Mouse (Mus musculus) kidney, postnatal 0 days (tissue): ENCODE data around the gene Apobec3. TPM values are rescaled to one million over a fixed set of nuclear protein-coding genes. Genes with fewer than 3 reads are reported as not detected.
A peak's percentile ranks its signal among the peaks of the same experiment; 100 is the strongest.

Experiments used
- ATAC-seq: fragments of 200-750 bp; cut with Nextera tagmentation; replicated peaks from 2 replicates; pipeline ENCODE4 v1.8.0; 2017; ENCODE audit warnings: low read depth, moderate number of reproducible peaks, moderate TSS enrichment, moderate library complexity; ENCODE audit not compliant: low FRiP score
- DNase-seq: peaks from one replicate; pipeline ENCODE4 v3.0.0-alpha.2; 2016; ENCODE audit warnings: low spot score
- H3K27ac ChIP-seq: fragments of 300-500 bp; sonication (generic); 2 replicates; pipeline ENCODE4 v1.5.1; 2014; ENCODE audit warnings: mild to moderate bottlenecking
- H3K27me3 ChIP-seq: fragments of 300-500 bp; sonication (generic); 2 replicates; pipeline ENCODE4 v1.6.1; 2014; ENCODE audit warnings: low read length, mixed read lengths; ENCODE audit not compliant: insufficient read depth
- H3K36me3 ChIP-seq: fragments of 300-500 bp; sonication (generic); 2 replicates; pipeline ENCODE4 v1.6.1; 2014; ENCODE audit warnings: low read length, mixed read lengths; ENCODE audit not compliant: insufficient read depth
- H3K4me1 ChIP-seq: fragments of 300-500 bp; sonication (generic); replicated peaks from 2 replicates; pipeline ENCODE4 v1.6.1; 2014; ENCODE audit warnings: antibody characterized with exemption, low read length, mixed read lengths; ENCODE audit not compliant: insufficient read depth
- H3K4me2 ChIP-seq: fragments of 300-500 bp; sonication (generic); 2 replicates; pipeline ENCODE4 v1.6.1; 2014; ENCODE audit warnings: mild to moderate bottlenecking, low read length, moderate library complexity, mixed read lengths
- H3K4me3 ChIP-seq: fragments of 300-500 bp; sonication (generic); replicated peaks from 2 replicates; pipeline ENCODE4 v1.5.1; 2014; ENCODE audit warnings: low read depth, low read length
- H3K9ac ChIP-seq: fragments of 300-500 bp; sonication (generic); 2 replicates; pipeline ENCODE4 v1.6.1; 2014; ENCODE audit warnings: low read depth, low read length
- H3K9me3 ChIP-seq: fragments of 300-500 bp; sonication (generic); replicated peaks from 2 replicates; pipeline ENCODE4 v1.6.1; 2016; ENCODE audit warnings: low read length, inconsistent platforms, mixed read lengths
- CTCF ChIP-seq: IDR thresholded peaks from 2 replicates; pipeline ENCODE4 v1.5.1; 2016; ENCODE audit warnings: antibody characterized with exemption, low read depth, mild to moderate bottlenecking, moderate library complexity
- WGBS: fragments of 180-500 bp; shearing (Covaris S2); extraction: QIAGEN DNeasy Blood & Tissue Kit; methylation state at CpG from one replicate; pipeline ENCODE4 v1.1.7; 2014; 5-methylcytosine and 5-hydroxymethylcytosine counted together
- polyA plus RNA-seq: library from polyadenylated mRNA; unstranded; fragments of >200 nt; fragmentation: Nextera tagmentation; extraction: Ambion mirVana; gene quantifications from 2 replicates; pipeline ENCODE4 v1.2.1, GENCODE M21; 2015

The Apobec3 gene
- polyA plus RNA-seq, 1 experiment from 2014 or later = 26.1 TPM

- H3K36me3 ChIP-seq = no peaks in the 10 kb centered on the region
- peak overlapping the region; percentile 35 for H3K4me2 ChIP-seq
- 0 out of 2 replicates have a peak overlapping the region, but pooled peaks have one; percentile 4 for H3K4me3 ChIP-seq
- DNase-seq = peak; percentile 83
- H3K4me1 ChIP-seq = peaks cover 13% of the 10 kb centered on the region; the same call in 1 of the 2 replicates
- no peak for TF ChIP-seq CTCF
- ATAC-seq = no peak; the same call in 1 of the 2 replicates
- 21% methylated on average over 13 of the region's 13 CpGs for WGBS
- no peak overlapping the region for H3K9ac ChIP-seq
- H3K9me3 ChIP-seq = no peaks in the 10 kb centered on the region
- no peaks in the 10 kb centered on the region for H3K27me3 ChIP-seq
- H3K27ac ChIP-seq = peak overlapping the region; percentile 88
Measured at GRCm38 (mm10) chr15:79879319-79879718, 12.1 kb upstream of the Apobec3 start.

- no peak for TF ChIP-seq CTCF
- Histone ChIP-seq H3K4me3 (no peak overlapping the region), H3K9ac (no peak overlapping the region), H3K9me3 (no peaks in the 10 kb centered on the region), H3K36me3 (no peaks in the 10 kb centered on the region), H3K27ac (no peak overlapping the region), H3K27me3 (no peaks in the 10 kb centered on the region), H3K4me2 (no peak overlapping the region), H3K4me1 (peaks cover 13% of the 10 kb centered on the region; the same call in 1 of the 2 replicates)
- DNase-seq (no peak), ATAC-seq (no peak)
- WGBS = 92% methylated on average over 3 of the region's 3 CpGs
Measured at GRCm38 (mm10) chr15:79880477-79880876, 11.0 kb upstream of the Apobec3 start.

GRCm38 (mm10) chr15:79882623-79883267, 8.7 kb upstream of the Apobec3 start:
- no peaks in the 10 kb centered on the region for H3K36me3 ChIP-seq
- WGBS = 21% methylated on average over 19 of the region's 19 CpGs
- H3K27ac ChIP-seq = no peak overlapping the region
- H3K4me1 ChIP-seq = peaks cover 13% of the 10 kb centered on the region; the same call in 1 of the 2 replicates
- no peaks in the 10 kb centered on the region for H3K9me3 ChIP-seq
- DNase-seq = no peak
- H3K4me2 ChIP-seq = peak overlapping the region; percentile 59
- H3K27me3 ChIP-seq = no peaks in the 10 kb centered on the region
- no peak for TF ChIP-seq CTCF
- H3K4me3 ChIP-seq = peak overlapping the region; percentile 33
- peak overlapping the region; percentile 28; the same call in 1 of the 2 replicates for H3K9ac ChIP-seq
- ATAC-seq = no peak

- Histone ChIP-seq H3K27ac (peak overlapping the region; percentile 86), H3K4me3 (peak overlapping the region; percentile 33), H3K4me2 (peak overlapping the region; percentile 59), H3K9me3 (no peaks in the 10 kb centered on the region), H3K27me3 (no peaks in the 10 kb centered on the region), H3K36me3 (no peaks in the 10 kb centered on the region), H3K9ac (peak overlapping the region; percentile 50; the same call in 1 of the 2 replicates), H3K4me1 (peaks cover 13% of the 10 kb centered on the region; the same call in 1 of the 2 replicates)
- under 1% methylated on average over 30 of the region's 30 CpGs for WGBS
- DNase-seq (peak; percentile 97), ATAC-seq (peak; percentile 88)
- TF ChIP-seq CTCF = peak; percentile 97
Measured at GRCm38 (mm10) chr15:79883352-79883822, 8.1 kb upstream of the Apobec3 start.

- no peak for ATAC-seq
- Histone ChIP-seq H3K27me3 (no peaks in the 10 kb centered on the region), H3K36me3 (no peaks in the 10 kb centered on the region), H3K9me3 (no peaks in the 10 kb centered on the region), H3K4me1 (peaks cover 5% of the 10 kb centered on the region; the same call in 1 of the 2 replicates), H3K9ac (no peak overlapping the region), H3K27ac (no peak overlapping the region), H3K4me3 (no peak overlapping the region), H3K4me2 (no peak overlapping the region)
- no peak for DNase-seq
- no peak for TF ChIP-seq CTCF
- WGBS = 76% methylated on average over 5 of the region's 5 CpGs
Measured at GRCm38 (mm10) chr15:79884820-79885219, 6.6 kb upstream of the Apobec3 start.

GRCm38 (mm10) chr15:79892213-79892541, 718 bp downstream of the Apobec3 start:
- 4% methylated on average over 11 of the region's 12 CpGs for WGBS
- no peaks in the 10 kb centered on the region for H3K36me3 ChIP-seq
- peak overlapping the region; percentile 55 for H3K9ac ChIP-seq
- ATAC-seq (peak; percentile 52; the same call in 1 of the 2 replicates), DNase-seq (peak; percentile 78)
- no peak for TF ChIP-seq CTCF
- peak overlapping the region; percentile 77 for H3K27ac ChIP-seq
- H3K27me3 ChIP-seq = no peaks in the 10 kb centered on the region
- peak overlapping the region; percentile 51 for H3K4me3 ChIP-seq
- H3K9me3 ChIP-seq = no peaks in the 10 kb centered on the region
- peaks cover 5% of the 10 kb centered on the region; the same call in 1 of the 2 replicates for H3K4me1 ChIP-seq
- H3K4me2 ChIP-seq = peak overlapping the region; percentile 69
